Mouse (Mus musculus) effector memory CD4-positive, alpha-beta T cell, adult 5 months (primary cell): ENCODE data around the gene Retnla. TPM values are rescaled to one million over a fixed set of nuclear protein-coding genes. Genes with fewer than 3 reads are reported as not detected.

ENCODE experiments used
- polyA plus RNA-seq: library from polyadenylated mRNA; unstranded; fragments of 100-300 nt; shearing (Covaris generic); gene quantifications from one replicate; pipeline ENCODE4 v1.2.1, GENCODE M21; 2017

Retnla gene
- polyA plus RNA-seq: not detected

DNA sequence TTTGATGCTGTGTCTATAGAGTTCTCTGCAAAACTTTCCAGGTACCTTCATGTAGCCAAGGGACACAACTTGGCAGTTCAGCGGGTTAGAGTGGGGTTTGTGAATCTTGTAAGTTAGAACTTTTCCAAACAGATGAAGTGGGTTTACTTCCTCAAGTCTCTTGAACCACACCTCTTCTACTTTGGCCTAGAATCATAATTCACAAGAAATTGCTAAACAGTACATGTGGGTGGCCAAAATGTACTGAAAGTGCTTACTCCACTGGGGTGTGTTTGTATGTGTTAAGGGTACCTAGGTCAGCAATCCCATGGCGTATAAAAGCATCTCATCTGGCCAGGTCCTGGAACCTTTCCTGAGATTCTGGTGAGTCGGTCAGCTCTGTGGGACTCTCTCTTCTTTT, at the start of gene Retnla:
TSS of gene Retnla (plus strand) at position 286 of the 400 bp plus-strand sequence.

DNA sequence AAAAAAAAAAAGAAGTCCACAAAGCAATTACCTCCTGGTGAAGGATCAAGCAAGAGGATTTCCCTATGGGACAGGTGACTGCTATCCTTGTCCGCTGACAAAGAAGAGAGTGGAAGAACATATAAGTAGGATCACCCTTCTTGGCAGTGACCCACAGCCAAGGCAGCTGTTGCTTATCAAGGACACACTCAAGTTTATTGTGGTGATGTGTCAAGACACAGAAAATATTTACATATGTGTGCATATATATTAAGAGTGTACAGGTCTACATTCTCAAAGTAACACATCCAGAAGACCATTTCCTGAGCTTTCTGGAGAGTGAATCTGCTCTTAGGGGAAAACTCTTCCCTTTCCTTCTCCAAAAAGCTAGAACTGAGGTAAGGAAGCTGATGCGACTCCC, 25.7 kb upstream of the Retnla start, which contains the start of gene Retnlb:
TSS of gene Retnlb (plus strand) at position 162 of the 400 bp plus-strand sequence.

DNA sequence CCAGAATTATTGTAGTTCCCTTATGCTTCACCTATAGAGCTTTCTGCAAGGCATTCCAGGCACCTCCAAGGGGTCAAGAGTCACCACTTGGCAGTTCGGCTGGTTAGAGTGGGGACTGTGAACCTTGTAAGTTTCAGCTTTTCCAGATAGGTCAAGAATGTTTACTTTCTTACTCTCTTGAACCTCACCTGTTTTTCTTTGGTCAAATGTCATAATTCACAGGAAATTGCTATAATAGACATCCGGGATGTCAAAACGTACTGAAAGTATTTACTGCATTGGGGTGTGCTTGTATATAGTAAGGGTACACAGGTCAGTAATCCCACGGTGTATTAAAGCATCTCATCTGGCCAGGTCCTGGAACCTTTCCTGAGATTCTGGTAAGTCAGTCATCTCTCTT, 30.0 kb downstream of the Retnla start, which contains the start of gene Retnlg:
TSS of gene Retnlg (plus strand) at position 301 of the 400 bp plus-strand sequence.

Other genes with a start within 250 kb of the Retnla start
- 50.8 TPM for gene Trat1, start 70.5 kb upstream of the Retnla start, polyA plus RNA-seq
- gene Retnlb, start 25.7 kb upstream of the Retnla start, polyA plus RNA-seq: not detected
- not detected for gene Retnlg, start 30.1 kb downstream of the Retnla start, polyA plus RNA-seq
- 4.4 TPM for gene Dzip3, start 151.6 kb downstream of the Retnla start, polyA plus RNA-seq
- gene Cip2a, start 151.6 kb downstream of the Retnla start, polyA plus RNA-seq: 2.3 TPM
- gene Myh15, start 214.9 kb downstream of the Retnla start, polyA plus RNA-seq: not detected